Mouse (Mus musculus) heart, adult 2 months (tissue): ENCODE measurements at regions not wholly inside any gene's neighbourhood (a gene's known extent, or its start where the extent isn't known, plus 50 kb on each side); places are given as distances from the start of the nearest gene placed in this dataset.

ENCODE experiments used
- CTCF ChIP-seq: fragments of 200-600 bp; IDR thresholded peaks from 2 replicates; pipeline ENCODE4 v1.8.1; 2022; ENCODE audit warnings: antibody characterized with exemption, mild to moderate bottlenecking, moderate library complexity
- EP300 ChIP-seq: fragments of 200-500 bp; IDR thresholded peaks from 2 replicates; pipeline ENCODE4 v1.6.1; 2011; ENCODE audit warnings: low read depth, low read length, control low read depth; ENCODE audit not compliant: insufficient read depth
- POLR2A ChIP-seq: fragments of 200-500 bp; IDR thresholded peaks from 2 replicates; pipeline ENCODE4 v1.6.1; 2011; ENCODE audit warnings: mild to moderate bottlenecking, low read depth, low read length, control low read depth; ENCODE audit not compliant: insufficient read depth

DNA sequence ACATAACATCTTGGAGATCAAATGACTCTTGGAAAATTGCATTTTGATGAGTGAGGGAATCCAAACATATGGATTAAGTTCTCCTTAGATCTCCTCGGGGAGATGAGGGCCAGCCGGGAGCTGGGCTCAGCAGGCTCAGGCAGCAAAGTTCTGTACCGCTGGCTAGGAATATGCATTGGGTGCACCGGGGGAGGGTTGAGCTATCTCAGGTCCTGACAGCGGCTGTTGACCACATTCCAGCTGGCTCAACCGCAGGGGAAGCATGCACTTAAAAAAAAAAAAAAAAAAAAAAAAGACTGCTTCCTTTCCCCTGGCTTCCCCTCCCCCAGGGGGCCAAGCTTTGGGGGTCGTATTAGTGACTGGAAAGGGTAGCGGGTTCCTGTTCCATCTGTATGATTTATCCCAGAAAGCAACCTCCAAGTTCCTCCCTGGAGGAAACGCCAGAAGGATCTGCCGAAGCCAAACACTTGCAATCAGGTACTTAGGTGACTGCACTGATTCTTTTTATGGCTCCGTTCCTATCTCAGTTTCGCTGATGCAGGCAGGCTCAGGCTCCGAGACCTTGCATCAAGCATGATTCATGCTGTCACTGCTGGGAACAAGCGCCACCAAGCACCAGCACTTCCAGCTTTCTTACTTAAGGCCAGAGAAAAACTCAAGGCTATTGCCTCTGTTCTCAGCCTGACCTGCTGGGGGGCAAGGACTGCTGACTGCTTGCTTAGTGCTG lies 187.7 kb downstream of the Shq1 start:
- TF ChIP-seq CTCF, result no peak
- TF ChIP-seq EP300, result no peak
- TF ChIP-seq POLR2A, result no peak
